Mouse (Mus musculus) limb, embryonic 15.5 days (tissue): ENCODE data around the gene Shmt1. TPM values are rescaled to one million over a fixed set of nuclear protein-coding genes. Genes with fewer than 3 reads are reported as not detected.

Source experiments
- ATAC-seq: fragments of 200-750 bp; cut with Nextera tagmentation; 2 replicates; pipeline ENCODE4 v1.8.0; 2017; ENCODE audit warnings: low read depth, moderate TSS enrichment; ENCODE audit not compliant: insufficient number of reproducible peaks, low FRiP score, low TSS enrichment
- H3K27ac ChIP-seq: fragments of 300-500 bp; sonication (generic); 2 replicates; pipeline ENCODE4 v1.5.1; 2015; ENCODE audit warnings: moderate library complexity, mild to moderate bottlenecking, inconsistent platforms
- H3K27me3 ChIP-seq: fragments of 300-500 bp; sonication (generic); 2 replicates; pipeline ENCODE4 v1.6.1; 2015; ENCODE audit warnings: inconsistent platforms
- H3K36me3 ChIP-seq: fragments of 300-500 bp; sonication (generic); 2 replicates; pipeline ENCODE4 v1.6.1; 2015; ENCODE audit warnings: inconsistent platforms
- H3K4me1 ChIP-seq: fragments of 300-500 bp; sonication (generic); 2 replicates; pipeline ENCODE4 v1.6.1; 2015; ENCODE audit warnings: inconsistent platforms
- H3K4me2 ChIP-seq: fragments of 300-500 bp; sonication (generic); 2 replicates; pipeline ENCODE4 v1.6.1; 2015; ENCODE audit warnings: mild to moderate bottlenecking, inconsistent platforms
- H3K4me3 ChIP-seq: fragments of 300-500 bp; sonication (generic); 2 replicates; pipeline ENCODE4 v1.5.1; 2015; ENCODE audit warnings: mild to moderate bottlenecking, inconsistent platforms
- H3K9ac ChIP-seq: fragments of 300-500 bp; sonication (generic); 2 replicates; pipeline ENCODE4 v1.6.1; 2015; ENCODE audit warnings: inconsistent platforms
- H3K9me3 ChIP-seq: fragments of 300-500 bp; sonication (generic); 2 replicates; pipeline ENCODE4 v1.6.1; 2016; ENCODE audit warnings: inconsistent platforms
- WGBS: fragments of 180-500 bp; shearing (Covaris S2); methylation state at CpG from one replicate; pipeline ENCODE4 v1.1.7; 2015; 5-methylcytosine and 5-hydroxymethylcytosine counted together
- polyA plus RNA-seq: library from polyadenylated mRNA; unstranded; fragments of >200 nt; fragmentation: Nextera tagmentation; extraction: Ambion mirVana; gene quantifications from 2 replicates; pipeline ENCODE4 v1.2.1, GENCODE M21; 2015

Gene Shmt1
- polyA plus RNA-seq, 1 experiment from 2014 or later, result 39.7 TPM

- H3K27ac ChIP-seq, result no peak overlapping the region
- 80% methylated on average over 3 of the region's 3 CpGs for WGBS
- no peak for ATAC-seq
Measured at GRCm38 (mm10) chr11:60825191-60825590, 13.7 kb upstream of the Shmt1 start.

DNA sequence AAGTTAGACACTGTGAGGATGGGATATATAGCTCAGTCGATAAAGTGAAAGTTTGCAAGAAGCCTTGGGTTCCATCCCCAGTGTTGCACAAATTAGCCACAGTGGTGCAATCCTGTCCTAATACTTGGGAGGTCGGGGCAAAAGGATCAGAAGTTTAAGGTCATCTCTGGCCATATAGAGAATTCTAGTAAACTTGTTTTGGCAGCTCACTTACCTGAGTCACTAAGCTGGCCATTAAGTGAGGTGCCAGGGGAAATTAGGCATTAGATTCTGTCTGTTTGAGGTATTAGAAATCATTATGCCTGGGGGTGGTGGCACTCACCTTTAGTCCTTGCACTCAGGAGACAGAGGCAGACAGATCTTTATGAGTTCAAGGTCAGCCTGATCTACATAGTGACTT, 12.3 kb upstream of the Shmt1 start:
- Histone ChIP-seq H3K4me1 (no peaks in the 10 kb centered on the region), H3K27me3 (no peaks in the 10 kb centered on the region), H3K36me3 (no peaks in the 10 kb centered on the region), H3K9ac (no peak overlapping the region), H3K4me2 (no peak overlapping the region), H3K4me3 (no peak overlapping the region), H3K9me3 (no peaks in the 10 kb centered on the region), H3K27ac (no peak overlapping the region)
- WGBS, result 63% methylated on average over 2 of the region's 2 CpGs
- ATAC-seq, result no peak

More at GRCm38 (mm10) chr11:60825191-60825590, 13.7 kb upstream of the Shmt1 start:
- Histone ChIP-seq H3K9me3 (no peaks in the 10 kb centered on the region), H3K4me2 (no peak overlapping the region), H3K36me3 (no peaks in the 10 kb centered on the region), H3K27me3 (no peaks in the 10 kb centered on the region), H3K4me1 (no peaks in the 10 kb centered on the region; the same call in 1 of the 2 replicates), H3K4me3 (no peak overlapping the region), H3K9ac (no peak overlapping the region)

- H3K9me3 ChIP-seq, result no peaks in the 10 kb centered on the region
- H3K27ac ChIP-seq, result no peak overlapping the region
- ATAC-seq, result no peak
- H3K9ac ChIP-seq, result no peak overlapping the region
- no peak overlapping the region for H3K4me3 ChIP-seq
- no peaks in the 10 kb centered on the region; the same call in 1 of the 2 replicates for H3K4me1 ChIP-seq
- H3K36me3 ChIP-seq, result no peaks in the 10 kb centered on the region
- H3K4me2 ChIP-seq, result no peak overlapping the region
- no peaks in the 10 kb centered on the region for H3K27me3 ChIP-seq
- 75% methylated on average over 5 of the region's 5 CpGs for WGBS
Measured at GRCm38 (mm10) chr11:60816398-60816797, 4.9 kb upstream of the Shmt1 start.

DNA sequence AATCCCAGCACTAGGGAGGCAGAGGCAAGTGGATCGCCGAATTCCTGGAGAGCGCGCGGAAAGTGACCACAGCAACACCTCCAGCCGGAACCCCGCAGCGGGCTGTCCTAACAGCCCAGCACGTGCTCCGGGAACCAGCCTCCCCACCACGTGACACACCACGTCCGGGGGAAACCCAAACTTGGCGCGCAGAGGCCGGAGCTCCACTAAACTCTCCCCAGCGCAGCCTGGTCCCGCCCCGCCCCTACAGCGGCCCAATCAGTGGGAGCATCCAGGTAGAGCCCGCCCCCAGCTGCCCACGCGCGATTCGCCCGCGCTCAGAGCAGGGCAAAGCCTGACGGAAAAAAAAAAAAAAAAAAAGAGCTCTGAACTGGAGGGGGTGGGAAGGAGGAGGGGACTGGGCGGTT, 461 bp downstream of the Shmt1 start:
- ATAC-seq, result peak; percentile 99
- Histone ChIP-seq H3K9me3 (no peaks in the 10 kb centered on the region), H3K27me3 (no peaks in the 10 kb centered on the region), H3K9ac (no peak overlapping the region), H3K27ac (peak overlapping the region; percentile 4; the same call in 1 of the 2 replicates), H3K4me2 (peak overlapping the region; percentile 84), H3K4me1 (peaks cover 20% of the 10 kb centered on the region), H3K36me3 (no peaks in the 10 kb centered on the region), H3K4me3 (peak overlapping the region; percentile 47)
- under 1% methylated on average over 29 of the region's 29 CpGs for WGBS

- H3K9ac ChIP-seq, result no peak overlapping the region
- H3K4me1 ChIP-seq, result peaks cover 20% of the 10 kb centered on the region
- peak overlapping the region; percentile 47 for H3K4me3 ChIP-seq
- H3K27ac ChIP-seq, result 0 out of 2 replicates have a peak overlapping the region, but pooled peaks have one; percentile 4
- no peaks in the 10 kb centered on the region for H3K9me3 ChIP-seq
- no peaks in the 10 kb centered on the region for H3K36me3 ChIP-seq
- H3K27me3 ChIP-seq, result no peaks in the 10 kb centered on the region
- 9% methylated on average over 14 of the region's 14 CpGs for WGBS
- no peak for ATAC-seq
- peak overlapping the region; percentile 84 for H3K4me2 ChIP-seq
Measured at GRCm38 (mm10) chr11:60810046-60810965, 1.2 kb downstream of the Shmt1 start.

GRCm38 (mm10) chr11:60809546-60809945, 2.0 kb downstream of the Shmt1 start:
- Histone ChIP-seq H3K4me1 (peaks cover 20% of the 10 kb centered on the region), H3K36me3 (no peaks in the 10 kb centered on the region), H3K27ac (no peak overlapping the region), H3K9ac (no peak overlapping the region), H3K27me3 (no peaks in the 10 kb centered on the region), H3K4me3 (peak overlapping the region; percentile 47), H3K4me2 (peak overlapping the region; percentile 84), H3K9me3 (no peaks in the 10 kb centered on the region)
- WGBS, result 20% methylated on average over 1 of the region's 1 CpGs
- no peak for ATAC-seq

- WGBS, result 80% methylated on average over 4 of the region's 4 CpGs
- Histone ChIP-seq H3K4me2 (no peak overlapping the region), H3K36me3 (no peaks in the 10 kb centered on the region), H3K9ac (no peak overlapping the region), H3K4me1 (peaks cover 20% of the 10 kb centered on the region), H3K9me3 (no peaks in the 10 kb centered on the region), H3K27me3 (no peaks in the 10 kb centered on the region), H3K27ac (no peak overlapping the region), H3K4me3 (no peak overlapping the region)
- ATAC-seq, result no peak
Measured at GRCm38 (mm10) chr11:60808286-60809070, 3.0 kb downstream of the Shmt1 start.

- Histone ChIP-seq H3K9ac (no peak overlapping the region), H3K27ac (no peak overlapping the region), H3K4me2 (no peak overlapping the region), H3K4me3 (no peak overlapping the region), H3K27me3 (no peaks in the 10 kb centered on the region), H3K4me1 (no peaks in the 10 kb centered on the region), H3K9me3 (no peaks in the 10 kb centered on the region), H3K36me3 (peaks cover 54% of the 10 kb centered on the region)
- no peak for ATAC-seq
- whole genome bisulfite sequencing, result 89% methylated on average over 1 of the region's 1 CpGs
Measured at GRCm38 (mm10) chr11:60800892-60801291, 10.6 kb downstream of the Shmt1 start.

DNA sequence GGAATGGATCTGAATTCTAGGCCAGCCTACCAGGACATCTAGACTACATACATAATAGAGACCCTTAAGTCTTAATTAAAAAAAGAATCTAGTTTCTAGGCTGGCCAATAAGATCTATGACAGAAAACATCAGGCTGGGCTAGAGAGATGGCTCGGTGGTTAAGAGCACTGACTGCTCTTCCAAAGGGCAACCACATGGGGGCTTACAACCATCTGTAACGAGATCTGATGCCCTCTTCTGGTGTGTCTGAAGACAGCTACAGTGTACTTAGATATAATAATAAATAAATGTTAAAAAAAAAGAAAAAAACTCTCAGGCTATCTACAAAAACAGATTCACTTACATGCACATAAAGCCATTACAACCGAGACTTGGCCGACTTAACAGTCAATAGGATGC, 11.5 kb downstream of the Shmt1 start:
- H3K4me1 ChIP-seq, result no peaks in the 10 kb centered on the region
- no peaks in the 10 kb centered on the region for H3K27me3 ChIP-seq
- no peak overlapping the region for H3K9ac ChIP-seq
- H3K4me2 ChIP-seq, result no peak overlapping the region
- no peaks in the 10 kb centered on the region for H3K9me3 ChIP-seq
- no peak overlapping the region for H3K4me3 ChIP-seq
- peaks cover 56% of the 10 kb centered on the region for H3K36me3 ChIP-seq
- no peak overlapping the region for H3K27ac ChIP-seq
- no peak for ATAC-seq
- WGBS, result 83% methylated on average over 4 of the region's 4 CpGs

GRCm38 (mm10) chr11:60796342-60796741, 15.2 kb downstream of the Shmt1 start:
- H3K4me3 ChIP-seq, result no peak overlapping the region
- H3K9ac ChIP-seq, result no peak overlapping the region
- no peak overlapping the region for H3K4me2 ChIP-seq
- no peaks in the 10 kb centered on the region for H3K9me3 ChIP-seq
- no peak for ATAC-seq
- no peaks in the 10 kb centered on the region for H3K27me3 ChIP-seq
- no peak overlapping the region for H3K27ac ChIP-seq
- 90% methylated on average over 11 of the region's 11 CpGs for WGBS
- H3K36me3 ChIP-seq, result peaks cover 64% of the 10 kb centered on the region
- H3K4me1 ChIP-seq, result no peaks in the 10 kb centered on the region

GRCm38 (mm10) chr11:60790472-60790871, 21.0 kb downstream of the Shmt1 start:
- Histone ChIP-seq H3K4me2 (no peak overlapping the region), H3K27ac (no peak overlapping the region), H3K4me3 (no peak overlapping the region), H3K9me3 (no peaks in the 10 kb centered on the region), H3K27me3 (no peaks in the 10 kb centered on the region), H3K4me1 (no peaks in the 10 kb centered on the region), H3K9ac (no peak overlapping the region), H3K36me3 (peaks cover 72% of the 10 kb centered on the region)
- ATAC-seq, result no peak
- WGBS, result 46% methylated on average over 2 of the region's 2 CpGs

DNA sequence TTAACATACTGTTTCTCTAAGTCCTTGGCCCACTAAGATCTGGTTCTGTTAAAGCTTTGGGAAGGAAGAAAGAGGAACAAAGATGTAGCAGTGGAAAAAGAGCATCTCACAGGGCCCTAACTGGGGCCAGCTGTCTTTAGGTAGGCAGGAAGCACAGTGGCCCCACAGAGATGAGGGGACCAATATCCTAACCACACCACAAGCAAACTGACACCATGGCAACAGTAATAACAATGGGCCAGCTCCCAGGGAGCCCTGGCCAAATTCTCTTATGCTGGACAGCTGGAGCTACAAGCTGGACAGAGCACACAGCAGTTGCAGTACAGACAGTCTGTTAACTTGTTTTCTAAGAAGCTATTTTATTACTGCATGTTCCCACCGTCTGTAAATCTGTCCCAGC, 23.9 kb downstream of the Shmt1 start:
- H3K9ac ChIP-seq, result no peak overlapping the region
- H3K27me3 ChIP-seq, result no peaks in the 10 kb centered on the region
- no peaks in the 10 kb centered on the region for H3K9me3 ChIP-seq
- H3K4me3 ChIP-seq, result no peak overlapping the region
- no peak overlapping the region for H3K27ac ChIP-seq
- no peak for ATAC-seq
- H3K4me2 ChIP-seq, result no peak overlapping the region
- H3K4me1 ChIP-seq, result 0 out of 2 replicates have a peak, but pooled peaks cover 1% of the 10 kb centered on the region
- WGBS, result 46% methylated on average over 1 of the region's 1 CpGs
- peaks cover 74% of the 10 kb centered on the region for H3K36me3 ChIP-seq
